Mouse (Mus musculus) hindbrain, embryonic 10.5 days (tissue): ENCODE measurements around the gene Fndc4. TPM values are rescaled to one million over a fixed set of nuclear protein-coding genes. Genes with fewer than 3 reads are reported as not detected.

Source experiments
- DNase-seq: peaks from one replicate; pipeline ENCODE4 v3.0.0-alpha.2; 2017; ENCODE audit warnings: low spot score
- H3K27ac ChIP-seq: fragments of 300-500 bp; sonication (generic); 2 replicates; pipeline ENCODE4 v1.5.1; 2016; ENCODE audit warnings: mild to moderate bottlenecking, moderate library complexity
- H3K27me3 ChIP-seq: fragments of 300-500 bp; sonication (generic); 2 replicates; pipeline ENCODE4 v1.6.1; 2016; ENCODE audit warnings: mild to moderate bottlenecking; ENCODE audit not compliant: poor library complexity, insufficient read depth, severe bottlenecking
- H3K36me3 ChIP-seq: fragments of 300-500 bp; sonication (generic); 2 replicates; pipeline ENCODE4 v1.6.1; 2016; ENCODE audit warnings: mild to moderate bottlenecking, moderate library complexity
- H3K4me1 ChIP-seq: fragments of 300-500 bp; sonication (generic); replicated peaks from 2 replicates; pipeline ENCODE4 v1.6.1; 2016; ENCODE audit warnings: mild to moderate bottlenecking
- H3K4me3 ChIP-seq: fragments of 300-500 bp; sonication (generic); 2 replicates; pipeline ENCODE4 v1.5.1; 2016; ENCODE audit warnings: mild to moderate bottlenecking, moderate library complexity
- H3K9me3 ChIP-seq: fragments of 300-500 bp; sonication (generic); 2 replicates; pipeline ENCODE4 v1.6.1; 2016; ENCODE audit warnings: mild to moderate bottlenecking, moderate library complexity
- WGBS: fragments of 180-500 bp; shearing (Covaris S2); methylation state at CpG from one replicate; pipeline ENCODE4 v1.1.7; 2016; 5-methylcytosine and 5-hydroxymethylcytosine counted together
- polyA plus RNA-seq: library from polyadenylated mRNA; unstranded; fragments of >200 nt; fragmentation: Nextera tagmentation; extraction: Ambion mirVana; gene quantifications from 2 replicates; pipeline ENCODE4 v1.2.1, GENCODE M21; 2016

Gene Fndc4
- polyA plus RNA-seq, 1 experiment from 2014 or later: 55.6 TPM

DNA sequence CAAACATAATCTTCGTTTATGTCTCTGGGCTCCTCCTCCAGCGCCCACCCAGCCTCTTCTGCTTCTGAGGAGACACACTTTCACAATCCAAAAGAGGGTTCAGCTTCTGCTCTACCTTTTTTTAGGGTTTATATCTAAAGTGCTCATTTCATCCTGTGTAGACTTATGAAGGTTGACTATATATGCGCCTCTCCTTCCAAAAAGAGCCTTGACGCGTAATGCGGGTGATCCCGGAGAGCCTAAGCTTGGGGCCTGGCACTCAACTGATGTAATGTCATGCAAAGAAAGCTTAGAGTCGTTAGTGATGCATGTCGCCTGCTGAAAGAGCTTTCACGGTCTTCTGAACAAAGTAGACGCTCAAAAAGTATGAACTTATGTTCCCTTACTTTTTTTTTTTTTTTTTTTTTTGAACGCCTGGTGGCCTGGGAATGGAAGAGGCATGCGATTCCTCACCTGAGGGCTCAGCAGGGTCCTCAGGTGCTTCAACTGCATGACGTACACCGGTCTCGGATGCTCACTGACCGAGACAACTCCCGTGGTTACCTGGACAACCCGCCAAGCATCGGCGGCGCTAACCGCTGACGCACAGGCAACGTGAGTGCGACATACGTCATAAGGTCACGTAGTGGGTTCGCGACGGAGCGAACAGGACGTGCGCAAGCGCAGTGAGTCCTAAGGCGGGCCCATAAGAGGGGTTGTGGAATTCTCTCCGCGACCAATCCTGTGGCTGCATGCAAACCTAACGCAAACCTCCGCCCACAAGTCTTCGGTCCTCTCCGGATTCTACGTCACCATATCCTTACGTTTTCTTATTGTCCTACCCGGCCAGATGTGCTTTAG, 5.1 kb downstream of the Fndc4 start, which contains the start of gene Ift172:
Gene Ift172, minus strand, starts transcription at position 596 of the 840 bp plus-strand sequence.
- H3K27me3 ChIP-seq: no peaks in the 10 kb centered on the region
- WGBS: 2% methylated on average over 45 of the region's 45 CpGs
- peaks cover 37% of the 10 kb centered on the region for H3K36me3 ChIP-seq

DNA sequence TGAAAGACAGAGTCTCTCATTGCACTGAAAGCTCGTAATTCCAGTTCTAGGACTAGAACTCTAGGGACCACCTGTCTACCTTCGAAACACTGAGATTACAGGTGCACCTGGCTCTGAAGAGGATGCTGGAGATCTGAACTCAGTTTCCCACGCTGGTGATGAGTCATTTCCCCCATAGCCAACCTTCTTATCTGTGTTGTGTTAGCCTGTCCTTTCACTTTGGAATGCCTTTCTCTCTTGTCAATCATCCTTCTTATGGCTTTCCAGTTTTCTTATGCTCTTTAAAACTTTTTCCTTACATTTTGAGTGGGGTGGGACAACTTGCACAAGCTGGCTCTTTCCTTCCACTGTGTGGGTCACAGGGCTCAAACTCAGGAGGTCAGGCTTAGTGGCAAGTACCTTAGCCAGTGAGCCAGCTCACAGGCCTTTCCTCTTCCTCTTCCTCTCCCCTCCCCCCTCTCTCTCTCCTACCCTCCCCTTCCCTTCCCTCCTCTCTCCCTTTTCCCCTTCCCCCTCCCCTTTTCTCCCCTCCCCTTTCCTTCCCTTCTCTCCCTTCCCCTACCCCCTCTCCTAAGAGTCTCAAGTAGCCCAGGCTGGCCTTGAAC, 6.2 kb downstream of the Fndc4 start:
- Histone ChIP-seq H3K36me3 (peaks cover 47% of the 10 kb centered on the region), H3K9me3 (no peaks in the 10 kb centered on the region), H3K4me1 (peaks cover 32% of the 10 kb centered on the region), H3K27ac (peak overlapping the region; percentile 81; the same call in 1 of the 2 replicates), H3K27me3 (no peaks in the 10 kb centered on the region), H3K4me3 (peak overlapping the region; percentile 58)
- WGBS: 85% methylated on average over 3 of the region's 3 CpGs
- DNase-seq: no peak

More for the DNA sequence above, 5.1 kb downstream of the Fndc4 start, which contains the start of gene Ift172:
- peak within 1 kb of the TSS; percentile 87 for H3K27ac ChIP-seq
- peaks cover 42% of the 10 kb centered on the region for H3K4me1 ChIP-seq
- peak; percentile 97 for DNase-seq
- H3K4me3 ChIP-seq: peak within 1 kb of the TSS; percentile 58
- H3K9me3 ChIP-seq: no peaks in the 10 kb centered on the region

DNA sequence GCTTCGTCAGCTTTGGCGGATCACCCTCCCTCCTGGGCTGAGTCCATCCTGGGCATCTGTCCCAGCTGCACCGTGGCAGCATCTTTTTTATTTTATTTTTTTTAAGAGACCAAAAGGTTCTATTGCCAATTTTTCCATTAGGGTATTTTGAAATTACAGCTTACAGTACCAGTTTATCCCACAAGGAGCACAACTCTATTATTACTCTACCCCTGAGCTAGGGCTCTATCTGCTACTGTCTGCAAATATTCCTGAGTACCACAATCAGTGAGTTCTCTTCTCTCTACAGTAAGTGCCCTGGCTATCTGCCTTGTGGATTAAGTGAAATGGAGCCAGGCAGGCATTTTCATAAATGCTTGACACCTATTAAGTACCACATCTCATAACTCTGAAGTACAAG, 7.2 kb downstream of the Fndc4 start:
- Histone ChIP-seq H3K4me1 (peaks cover 21% of the 10 kb centered on the region), H3K4me3 (no peak overlapping the region), H3K36me3 (peaks cover 50% of the 10 kb centered on the region), H3K27me3 (no peaks in the 10 kb centered on the region), H3K27ac (no peak overlapping the region), H3K9me3 (no peaks in the 10 kb centered on the region)
- 81% methylated on average over 3 of the region's 3 CpGs for WGBS
- no peak for DNase-seq

DNA sequence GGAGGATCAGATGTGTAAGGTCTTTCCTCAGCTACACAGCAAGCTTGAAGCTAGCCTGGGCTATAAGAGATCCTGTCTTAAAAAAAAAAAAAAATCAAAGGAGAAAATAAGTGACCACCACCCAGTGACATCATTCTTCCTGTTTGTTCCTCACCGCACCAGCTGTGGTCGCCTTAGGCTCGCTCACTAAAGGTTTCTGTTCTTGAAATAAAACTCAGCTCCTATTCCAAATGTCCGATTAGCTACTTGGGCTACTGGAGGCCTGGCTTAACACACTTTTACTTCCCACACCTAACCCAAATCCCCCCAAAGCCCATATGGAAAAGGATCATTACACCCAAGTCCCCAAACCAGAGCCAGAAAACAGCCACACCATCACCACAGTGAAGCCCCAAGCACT, 7.7 kb downstream of the Fndc4 start:
- Histone ChIP-seq H3K4me3 (no peak overlapping the region), H3K27me3 (no peaks in the 10 kb centered on the region), H3K4me1 (peaks cover 21% of the 10 kb centered on the region), H3K9me3 (no peaks in the 10 kb centered on the region), H3K27ac (no peak overlapping the region), H3K36me3 (peaks cover 50% of the 10 kb centered on the region)
- 76% methylated on average over 4 of the region's 4 CpGs for WGBS
- DNase-seq: no peak

DNA sequence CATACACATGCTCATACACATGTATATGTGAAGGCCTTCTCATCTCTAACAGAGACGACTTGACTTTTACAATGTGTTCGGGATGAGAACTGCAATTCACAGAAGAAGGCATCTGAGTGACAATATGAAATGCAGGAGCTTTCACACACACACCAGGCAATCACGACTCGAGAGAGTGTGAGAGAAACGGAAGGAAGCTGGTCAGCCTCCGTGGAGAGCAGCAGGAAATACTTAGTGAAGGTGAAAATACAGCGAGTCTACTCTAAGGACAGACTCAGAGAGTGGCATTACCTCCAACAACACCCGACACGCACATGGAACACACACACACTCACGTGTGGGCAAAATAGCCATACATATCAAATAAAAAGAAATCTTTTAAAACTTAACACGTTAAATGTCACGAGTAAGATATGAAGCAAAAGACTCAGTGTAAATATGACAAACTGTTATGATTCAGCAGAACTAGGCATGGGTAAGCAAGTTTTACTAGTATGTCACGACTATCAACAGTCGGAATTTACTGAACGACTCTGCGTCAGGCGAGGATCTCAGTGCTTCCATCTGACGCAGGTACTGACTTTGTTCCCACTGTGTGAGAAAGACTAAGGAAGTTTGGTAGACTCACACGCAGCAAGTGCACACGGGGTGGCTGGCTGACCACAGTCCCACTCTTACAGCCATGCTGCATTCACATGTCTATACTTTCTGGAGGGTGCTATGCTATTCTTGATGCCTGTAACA, 16.5 kb downstream of the Fndc4 start:
- Histone ChIP-seq H3K9me3 (no peaks in the 10 kb centered on the region), H3K27me3 (no peaks in the 10 kb centered on the region), H3K4me3 (no peak overlapping the region), H3K27ac (no peak overlapping the region), H3K36me3 (peaks cover 87% of the 10 kb centered on the region), H3K4me1 (no peaks in the 10 kb centered on the region)
- WGBS: 90% methylated on average over 20 of the region's 20 CpGs
- DNase-seq: no peak

DNA sequence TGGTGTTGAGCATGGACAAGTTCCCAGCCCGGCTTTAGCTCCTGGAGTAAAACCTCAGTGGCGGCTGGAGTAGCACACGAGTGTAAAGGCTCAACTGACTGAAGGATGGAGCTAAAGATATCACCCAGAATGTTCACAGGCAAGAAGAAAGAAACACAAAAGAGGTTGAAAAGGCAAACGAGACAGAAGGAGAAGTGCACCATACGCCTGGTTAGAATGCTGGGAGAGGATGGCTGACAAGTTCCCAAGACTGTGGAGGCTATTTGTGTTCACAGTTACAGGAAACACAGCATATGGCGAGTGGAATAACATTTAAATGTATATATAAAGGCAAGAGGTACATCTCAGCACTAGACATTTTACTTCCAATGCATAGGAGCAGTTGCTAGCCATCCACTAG, 22.9 kb downstream of the Fndc4 start:
- no peak overlapping the region for H3K4me3 ChIP-seq
- no peaks in the 10 kb centered on the region for H3K4me1 ChIP-seq
- H3K27me3 ChIP-seq: no peaks in the 10 kb centered on the region
- H3K36me3 ChIP-seq: peaks cover 86% of the 10 kb centered on the region
- 92% methylated on average over 6 of the region's 6 CpGs for WGBS
- H3K27ac ChIP-seq: no peak overlapping the region
- no peaks in the 10 kb centered on the region for H3K9me3 ChIP-seq
- DNase-seq: no peak

DNA sequence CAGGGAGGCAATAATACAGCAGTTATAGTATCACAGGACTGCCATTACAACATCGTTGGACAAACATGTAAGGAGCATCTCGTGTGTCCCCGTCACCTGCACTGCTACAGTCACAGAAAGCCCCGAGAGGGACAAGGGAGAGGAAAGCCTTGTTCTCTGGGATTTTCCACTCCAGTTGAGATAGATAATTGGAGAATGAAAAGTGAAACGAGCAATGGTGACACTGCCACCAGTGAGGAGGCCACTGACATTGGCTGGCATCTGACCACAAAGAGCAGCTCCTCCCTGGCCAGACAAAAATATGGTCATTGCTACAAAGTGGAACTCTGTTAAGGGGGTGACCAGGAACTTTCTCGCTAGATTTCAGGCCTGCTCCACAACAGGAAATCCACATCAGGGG, 28.2 kb downstream of the Fndc4 start:
- 72% methylated on average over 6 of the region's 6 CpGs for WGBS
- peaks cover 95% of the 10 kb centered on the region for H3K36me3 ChIP-seq
- H3K27me3 ChIP-seq: no peaks in the 10 kb centered on the region
- no peak overlapping the region for H3K4me3 ChIP-seq
- H3K9me3 ChIP-seq: no peaks in the 10 kb centered on the region
- no peak overlapping the region for H3K27ac ChIP-seq
- H3K4me1 ChIP-seq: no peaks in the 10 kb centered on the region
- no peak for DNase-seq

DNA sequence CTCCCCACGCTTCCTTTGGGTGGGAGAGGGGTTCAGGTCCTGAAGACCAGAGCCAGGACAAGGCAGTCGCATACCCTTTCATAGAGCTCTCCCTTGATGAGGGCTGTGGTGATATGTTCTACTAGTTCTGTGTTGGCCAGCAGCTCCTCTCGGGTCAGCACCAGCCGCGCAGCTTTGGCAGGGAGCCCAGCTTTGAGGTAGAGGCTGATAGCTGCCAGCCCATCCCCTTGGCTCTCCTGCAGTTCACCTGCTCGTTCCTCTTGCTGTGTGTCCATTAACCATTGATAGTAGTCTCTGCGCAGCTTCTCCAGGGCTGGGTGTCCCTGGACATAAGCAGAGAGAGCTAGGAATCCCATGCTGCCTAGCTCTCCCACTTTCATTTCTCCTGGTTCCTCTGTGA, 29.8 kb downstream of the Fndc4 start:
- H3K4me3 ChIP-seq: no peak overlapping the region
- no peaks in the 10 kb centered on the region for H3K4me1 ChIP-seq
- 95% methylated on average over 7 of the region's 7 CpGs for WGBS
- H3K36me3 ChIP-seq: peaks cover 96% of the 10 kb centered on the region
- H3K9me3 ChIP-seq: no peaks in the 10 kb centered on the region
- H3K27me3 ChIP-seq: no peaks in the 10 kb centered on the region
- no peak for DNase-seq
- no peak overlapping the region for H3K27ac ChIP-seq

DNA sequence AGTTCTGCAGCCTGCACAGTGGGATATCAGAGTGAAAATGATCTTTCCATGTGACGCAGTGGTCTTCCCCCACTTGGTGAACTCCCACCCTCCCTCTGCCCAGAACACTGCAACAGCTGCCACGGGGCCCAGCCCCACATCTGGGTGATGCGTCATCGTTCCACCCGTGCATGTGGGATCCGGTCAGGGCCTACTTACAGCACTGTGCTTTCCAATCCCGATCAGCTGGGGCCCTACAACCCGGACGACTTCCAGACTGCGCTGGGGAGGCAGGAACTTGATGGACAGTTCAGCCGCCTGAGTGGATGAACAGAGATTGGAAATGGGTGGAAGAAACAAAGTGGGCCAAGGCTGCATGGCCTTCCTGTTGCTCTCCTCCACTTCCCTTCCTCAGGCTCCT, 38.3 kb downstream of the Fndc4 start:
- Histone ChIP-seq H3K9me3 (no peaks in the 10 kb centered on the region), H3K27ac (no peak overlapping the region), H3K4me3 (no peak overlapping the region), H3K4me1 (0 out of 2 replicates have a peak, but pooled peaks cover 5% of the 10 kb centered on the region), H3K36me3 (peaks cover 94% of the 10 kb centered on the region), H3K27me3 (no peaks in the 10 kb centered on the region)
- DNase-seq: no peak
- 92% methylated on average over 11 of the region's 11 CpGs for WGBS

DNA sequence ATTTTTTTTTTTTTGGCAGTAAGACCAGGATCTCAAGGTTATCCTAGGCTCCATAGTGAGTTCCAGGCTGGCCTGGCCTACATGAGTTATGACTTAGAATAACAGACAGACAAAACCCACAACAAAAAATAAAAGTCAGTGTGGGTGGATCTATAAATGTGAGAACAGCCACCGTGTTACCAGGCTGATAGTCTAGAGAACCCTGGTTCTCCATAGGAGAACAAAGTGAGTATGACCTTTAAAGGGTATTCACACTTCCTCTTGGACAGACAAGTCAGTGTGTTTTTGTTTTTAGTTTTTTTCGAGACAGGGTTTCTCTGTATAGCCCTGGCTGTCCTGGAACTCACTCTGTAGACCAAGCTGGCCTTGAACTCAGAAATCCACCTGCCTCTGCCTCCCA, 39.9 kb downstream of the Fndc4 start:
- Histone ChIP-seq H3K4me1 (peaks cover 21% of the 10 kb centered on the region), H3K9me3 (no peaks in the 10 kb centered on the region), H3K4me3 (no peak overlapping the region), H3K36me3 (peaks cover 94% of the 10 kb centered on the region), H3K27me3 (peaks cover 9% of the 10 kb centered on the region), H3K27ac (no peak overlapping the region)
- DNase-seq: no peak
- WGBS: 77% methylated on average over 2 of the region's 2 CpGs

DNA sequence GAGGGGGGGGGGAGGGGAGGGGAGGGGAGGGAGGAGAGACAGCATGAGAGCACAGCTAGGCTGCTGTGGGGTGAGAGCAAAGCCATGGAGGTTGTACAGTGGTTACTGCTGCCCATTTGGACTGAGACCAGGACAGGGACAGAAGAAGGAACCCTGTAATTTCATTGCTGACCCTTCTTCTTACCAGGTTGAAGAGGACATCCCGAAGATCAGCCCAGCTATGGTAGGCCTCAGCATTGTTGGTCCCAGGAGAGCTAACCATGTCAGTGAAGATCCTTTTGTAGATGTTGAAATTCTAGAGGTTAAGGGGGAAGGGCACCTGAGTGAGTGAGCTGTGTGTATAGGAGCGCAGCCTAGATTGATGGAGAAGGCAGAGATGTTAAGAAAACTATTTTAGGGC, 40.5 kb downstream of the Fndc4 start:
- peaks cover 26% of the 10 kb centered on the region for H3K4me1 ChIP-seq

DNA sequence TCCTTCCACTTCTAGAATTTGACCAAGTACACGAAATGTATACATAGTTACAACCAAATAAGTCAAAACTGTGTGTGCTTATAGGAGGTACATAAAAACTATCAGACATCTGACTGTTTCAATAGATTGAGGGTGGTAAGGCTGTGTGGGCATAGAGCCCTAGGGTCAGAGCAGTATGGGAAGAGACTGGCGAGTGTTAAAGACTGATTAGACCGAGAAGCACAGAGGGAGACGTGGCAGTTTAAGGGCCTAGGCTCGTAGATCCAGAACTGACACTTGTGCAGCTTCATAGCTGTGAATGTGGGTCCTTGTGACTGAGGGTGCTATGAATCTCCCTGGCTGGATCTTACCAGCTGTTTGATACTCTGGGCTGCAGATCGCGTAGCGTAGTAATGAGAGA, 41.0 kb downstream of the Fndc4 start:
- DNase-seq: no peak
- Histone ChIP-seq H3K27me3 (peaks cover 14% of the 10 kb centered on the region), H3K4me3 (no peak overlapping the region), H3K9me3 (no peaks in the 10 kb centered on the region), H3K4me1 (peaks cover 26% of the 10 kb centered on the region), H3K27ac (no peak overlapping the region), H3K36me3 (peaks cover 94% of the 10 kb centered on the region)
- WGBS: 91% methylated on average over 8 of the region's 8 CpGs

More for the DNA sequence above, 40.5 kb downstream of the Fndc4 start:
- WGBS: 89% methylated on average over 2 of the region's 2 CpGs
- H3K27me3 ChIP-seq: peaks cover 14% of the 10 kb centered on the region
- no peak for DNase-seq
- peaks cover 94% of the 10 kb centered on the region for H3K36me3 ChIP-seq
- no peak overlapping the region for H3K27ac ChIP-seq
- H3K4me3 ChIP-seq: no peak overlapping the region
- no peaks in the 10 kb centered on the region for H3K9me3 ChIP-seq

DNA sequence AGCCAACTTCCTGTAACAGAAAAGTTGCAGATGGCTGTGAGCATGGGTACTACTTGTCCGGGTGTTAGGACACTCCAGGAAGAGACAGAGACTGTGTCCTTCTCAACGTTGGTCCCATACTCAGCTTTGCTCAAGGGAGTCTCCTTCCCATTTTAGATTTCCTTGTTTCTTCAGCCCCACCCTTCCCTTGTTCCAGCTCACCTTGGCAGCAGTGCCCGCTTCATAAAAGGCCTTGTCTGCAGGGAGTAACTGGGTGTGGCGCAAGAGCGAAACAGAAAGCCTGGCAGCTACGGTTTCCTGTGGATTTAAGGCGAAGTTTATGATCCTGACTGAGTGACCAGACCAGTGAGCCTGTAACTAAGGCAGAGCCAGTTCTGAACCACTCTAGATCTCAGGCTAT, 41.4 kb downstream of the Fndc4 start:
- Histone ChIP-seq H3K9me3 (no peaks in the 10 kb centered on the region), H3K4me1 (peaks cover 26% of the 10 kb centered on the region), H3K27me3 (peaks cover 14% of the 10 kb centered on the region), H3K27ac (no peak overlapping the region), H3K36me3 (peaks cover 94% of the 10 kb centered on the region), H3K4me3 (no peak overlapping the region)
- DNase-seq: no peak
- 88% methylated on average over 7 of the region's 7 CpGs for WGBS
